Mouse (Mus musculus) c-Kit-positive CD71-negative TER-119-negative erythroid progenitor cells, embryonic 14.5 days (primary cell): ENCODE data around the gene Dppa2.

Experiments used
- DNase-seq: peaks from one replicate; pipeline ENCODE4 v3.0.0-alpha.2; 2013; ENCODE audit warnings: low read depth

Gene Dppa2

GRCm38 (mm10) chr16:48344193-48344592 is 40.5 kb downstream of the Dppa2 start:
- no peak for DNase-seq

- DNase-seq: no peak
Measured at GRCm38 (mm10) chr16:48347246-48347645, 43.5 kb downstream of the Dppa2 start.

GRCm38 (mm10) chr16:48355716-48356115 is 52.0 kb downstream of the Dppa2 start:
- DNase-seq: no peak

DNA sequence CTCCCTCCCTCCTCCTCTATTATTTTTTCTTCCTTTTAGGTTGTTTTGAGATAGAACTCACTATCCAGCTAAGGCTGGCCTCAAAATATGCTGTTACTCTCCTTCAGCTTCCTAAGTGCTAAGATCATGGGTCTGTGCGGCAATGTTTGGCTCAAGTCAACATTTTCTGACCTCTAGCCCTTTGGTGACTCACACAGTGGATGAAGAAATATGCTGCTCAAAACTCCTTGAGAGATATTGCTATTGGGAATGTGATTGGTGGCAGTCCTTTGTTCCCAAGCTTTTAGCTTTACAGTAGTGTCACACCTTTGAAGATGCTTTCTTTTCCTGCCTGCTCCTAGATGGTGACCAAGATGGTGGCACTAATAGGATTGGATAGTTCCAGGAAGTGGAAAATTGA is 52.7 kb downstream of the Dppa2 start:
- no peak for DNase-seq

DNA sequence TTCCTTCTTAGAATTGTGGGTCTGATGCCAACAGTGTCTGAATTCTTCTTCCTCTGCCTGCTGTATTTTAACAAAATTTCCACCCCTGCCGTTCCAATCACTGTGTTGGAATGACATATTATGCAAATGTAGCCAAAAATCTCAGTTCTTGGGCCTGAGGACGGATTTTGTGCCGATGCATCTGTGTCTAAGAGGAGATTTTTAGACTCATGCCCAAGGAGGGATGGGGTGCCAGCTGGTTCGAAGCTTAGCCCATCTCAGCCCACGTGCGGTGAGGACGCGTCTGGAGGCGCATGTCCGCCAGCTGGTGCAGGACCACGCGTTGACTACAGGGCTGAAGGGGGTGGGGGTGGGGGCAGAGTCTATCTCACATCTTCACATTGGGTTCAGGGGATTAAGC is 57.2 kb downstream of the Dppa2 start:
- DNase-seq: no peak

DNA sequence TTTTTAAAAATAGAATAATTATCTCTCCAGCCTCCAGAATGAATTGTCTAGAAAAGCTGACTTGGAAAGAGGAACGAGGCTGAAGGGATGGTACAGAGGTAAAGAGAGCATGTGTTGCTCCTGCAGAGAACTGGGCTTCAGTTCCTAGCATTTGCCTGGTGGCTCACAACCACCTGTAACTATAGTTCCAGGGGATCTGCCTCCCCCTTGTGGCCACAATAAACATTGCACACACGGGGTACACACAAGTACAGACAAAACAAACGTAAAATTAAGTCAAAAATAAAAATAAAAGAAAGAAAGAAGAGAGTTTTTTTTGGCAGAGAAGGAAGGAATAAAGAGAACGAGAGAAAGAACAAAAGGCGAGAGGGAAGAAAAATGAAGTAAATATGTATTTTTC is 63.1 kb downstream of the Dppa2 start:
- no peak for DNase-seq

- no peak for DNase-seq
Measured at GRCm38 (mm10) chr16:48368096-48368495, 64.4 kb downstream of the Dppa2 start.
